Mouse (Mus musculus) MEL (cell line): ENCODE measurements around the gene Reps1.

Source experiments
- CTCF ChIP-seq, 3 experiments: IDR thresholded peaks in 2 of 3; conservative IDR thresholded peaks in 1 of 3; 2 replicates each; pipeline ENCODE4 v1.5.1; 2011 to 2012; ENCODE audit warnings: low read length in 3 of 3, low read depth in 2 of 3, mild to moderate bottlenecking in 2 of 3, improper control_type of control experiment in 1 of 3, inconsistent platforms in 1 of 3, mixed read lengths in 1 of 3, moderate library complexity in 1 of 3; ENCODE audit not compliant: control insufficient read depth in 1 of 3, insufficient read depth in 1 of 3, poor library complexity in 1 of 3, severe bottlenecking in 1 of 3
- ELF1 ChIP-seq: IDR thresholded peaks from 2 replicates; pipeline ENCODE4 v1.6.1; 2014; ENCODE audit warnings: low read depth, mild to moderate bottlenecking, inconsistent platforms, low read length, improper control_type of control experiment, moderate library complexity
- GATA1 ChIP-seq: IDR thresholded peaks from 2 replicates; pipeline ENCODE4 v1.6.1; 2011; ENCODE audit warnings: low read depth, low read length, improper control_type of control experiment
- MAFK ChIP-seq: IDR thresholded peaks from 2 replicates; pipeline ENCODE4 v1.6.1; 2011; ENCODE audit warnings: low read depth, mild to moderate bottlenecking, low read length, improper control_type of control experiment, borderline replicate concordance
- MYC ChIP-seq: IDR thresholded peaks from 2 replicates; pipeline ENCODE4 v1.6.1; 2011; ENCODE audit warnings: low read depth, mild to moderate bottlenecking, low read length, improper control_type of control experiment, moderate library complexity
- ZNF384 ChIP-seq: IDR thresholded peaks from 2 replicates; pipeline ENCODE4 v1.6.1; 2012; ENCODE audit warnings: low read depth, mild to moderate bottlenecking, inconsistent platforms, low read length, improper control_type of control experiment

GRCm38 (mm10) chr10:18113473-18114093 is 57.9 kb downstream of the Reps1 start:
- TF ChIP-seq CTCF (IDR thresholded peaks at IDR 0.05 in 2 of 3, conservative IDR thresholded peaks at IDR 0.05 in 1 of 3; ENCODE audit: control insufficient read depth in 1 of 3, insufficient read depth in 1 of 3, low read depth in 2 of 3, low read length in 3 of 3, poor library complexity in 1 of 3, severe bottlenecking in 1 of 3) (no peak), MYC (no peak), ELF1 (no peak), MAFK (no peak), ZNF384 (no peak), GATA1 (no peak)
